Mouse (Mus musculus) kidney, postnatal 0 days (tissue): ENCODE measurements around the gene Ctrb1. TPM values are rescaled to one million over a fixed set of nuclear protein-coding genes. Genes with fewer than 3 reads are reported as not detected.

Experiments
- ATAC-seq: fragments of 200-750 bp; cut with Nextera tagmentation; replicated peaks from 2 replicates; pipeline ENCODE4 v1.8.0; 2017; ENCODE audit warnings: low read depth, moderate number of reproducible peaks, moderate TSS enrichment, moderate library complexity; ENCODE audit not compliant: low FRiP score
- DNase-seq: peaks from one replicate; pipeline ENCODE4 v3.0.0-alpha.2; 2016; ENCODE audit warnings: low spot score
- H3K27ac ChIP-seq: fragments of 300-500 bp; sonication (generic); 2 replicates; pipeline ENCODE4 v1.5.1; 2014; ENCODE audit warnings: mild to moderate bottlenecking
- H3K27me3 ChIP-seq: fragments of 300-500 bp; sonication (generic); 2 replicates; pipeline ENCODE4 v1.6.1; 2014; ENCODE audit warnings: low read length, mixed read lengths; ENCODE audit not compliant: insufficient read depth
- H3K36me3 ChIP-seq: fragments of 300-500 bp; sonication (generic); 2 replicates; pipeline ENCODE4 v1.6.1; 2014; ENCODE audit warnings: low read length, mixed read lengths; ENCODE audit not compliant: insufficient read depth
- H3K4me1 ChIP-seq: fragments of 300-500 bp; sonication (generic); replicated peaks from 2 replicates; pipeline ENCODE4 v1.6.1; 2014; ENCODE audit warnings: antibody characterized with exemption, low read length, mixed read lengths; ENCODE audit not compliant: insufficient read depth
- H3K4me2 ChIP-seq: fragments of 300-500 bp; sonication (generic); 2 replicates; pipeline ENCODE4 v1.6.1; 2014; ENCODE audit warnings: mild to moderate bottlenecking, low read length, moderate library complexity, mixed read lengths
- H3K4me3 ChIP-seq: fragments of 300-500 bp; sonication (generic); replicated peaks from 2 replicates; pipeline ENCODE4 v1.5.1; 2014; ENCODE audit warnings: low read depth, low read length
- H3K9ac ChIP-seq: fragments of 300-500 bp; sonication (generic); 2 replicates; pipeline ENCODE4 v1.6.1; 2014; ENCODE audit warnings: low read depth, low read length
- H3K9me3 ChIP-seq: fragments of 300-500 bp; sonication (generic); replicated peaks from 2 replicates; pipeline ENCODE4 v1.6.1; 2016; ENCODE audit warnings: low read length, inconsistent platforms, mixed read lengths
- CTCF ChIP-seq: IDR thresholded peaks from 2 replicates; pipeline ENCODE4 v1.5.1; 2016; ENCODE audit warnings: antibody characterized with exemption, low read depth, mild to moderate bottlenecking, moderate library complexity
- WGBS: fragments of 180-500 bp; shearing (Covaris S2); extraction: QIAGEN DNeasy Blood & Tissue Kit; methylation state at CpG from one replicate; pipeline ENCODE4 v1.1.7; 2014; 5-methylcytosine and 5-hydroxymethylcytosine counted together
- polyA plus RNA-seq: library from polyadenylated mRNA; unstranded; fragments of >200 nt; fragmentation: Nextera tagmentation; extraction: Ambion mirVana; gene quantifications from 2 replicates; pipeline ENCODE4 v1.2.1, GENCODE M21; 2015

The Ctrb1 gene
- polyA plus RNA-seq: not detected in 2 replicates

GRCm38 (mm10) chr8:111690960-111691445, at the start of gene Ctrb1:
Gene Ctrb1, minus strand, starts transcription at chr8:111691010.
- Histone ChIP-seq H3K4me2 (no peak within 1 kb of the TSS), H3K4me3 (no peak within 1 kb of the TSS), H3K4me1 (no peaks in the 10 kb centered on the region), H3K9ac (no peak within 1 kb of the TSS), H3K27ac (no peak within 1 kb of the TSS), H3K27me3 (no peaks in the 10 kb centered on the region), H3K9me3 (no peaks in the 10 kb centered on the region), H3K36me3 (no peaks in the 10 kb centered on the region)
- ATAC-seq (no peak), DNase-seq (no peak)
- no peak for TF ChIP-seq CTCF
- WGBS: 92% methylated on average over 2 of the region's 2 CpGs

- Histone ChIP-seq H3K27me3 (no peaks in the 10 kb centered on the region), H3K27ac (peak overlapping the region; percentile 91), H3K9me3 (no peaks in the 10 kb centered on the region), H3K4me1 (peaks cover 75% of the 10 kb centered on the region), H3K36me3 (no peaks in the 10 kb centered on the region), H3K9ac (0 out of 2 replicates have a peak overlapping the region, but pooled peaks have one; percentile 38), H3K4me3 (no peak overlapping the region), H3K4me2 (peak overlapping the region; percentile 13; the same call in 1 of the 2 replicates)
- DNase-seq (no peak), ATAC-seq (no peak)
- no peak for TF ChIP-seq CTCF
- 53% methylated on average over 7 of the region's 7 CpGs for WGBS
These were observed 49.5 kb upstream of the Ctrb1 start for GRCm38 (mm10) chr8:111740301-111740711.

GRCm38 (mm10) chr8:111739604-111740003, 48.8 kb upstream of the Ctrb1 start:
- Histone ChIP-seq H3K27ac (peak overlapping the region; percentile 91), H3K36me3 (no peaks in the 10 kb centered on the region), H3K4me3 (no peak overlapping the region), H3K9ac (no peak overlapping the region), H3K4me2 (peak overlapping the region; percentile 13; the same call in 1 of the 2 replicates), H3K9me3 (no peaks in the 10 kb centered on the region), H3K4me1 (peaks cover 75% of the 10 kb centered on the region), H3K27me3 (no peaks in the 10 kb centered on the region)
- ATAC-seq (0 out of 2 replicates have a peak, but pooled peaks have one; percentile 10), DNase-seq (no peak)
- peak; percentile 59 for TF ChIP-seq CTCF
- WGBS: 49% methylated on average over 7 of the region's 7 CpGs

- Histone ChIP-seq H3K36me3 (no peaks in the 10 kb centered on the region), H3K4me2 (no peak overlapping the region), H3K9me3 (no peaks in the 10 kb centered on the region), H3K27me3 (no peaks in the 10 kb centered on the region), H3K4me1 (peaks cover 75% of the 10 kb centered on the region), H3K9ac (0 out of 2 replicates have a peak overlapping the region, but pooled peaks have one; percentile 0), H3K27ac (peak overlapping the region; percentile 27; the same call in 1 of the 2 replicates), H3K4me3 (no peak overlapping the region)
- no peak for ATAC-seq
- DNase-seq: no peak
- WGBS: 61% methylated on average over 6 of the region's 6 CpGs
- TF ChIP-seq CTCF: no peak
These were observed 48.1 kb upstream of the Ctrb1 start for GRCm38 (mm10) chr8:111738867-111739266.

GRCm38 (mm10) chr8:111736321-111736720, 45.5 kb upstream of the Ctrb1 start:
- TF ChIP-seq CTCF: no peak
- ATAC-seq (no peak), DNase-seq (no peak)
- WGBS: 30% methylated on average over 7 of the region's 7 CpGs
- Histone ChIP-seq H3K27ac (peak overlapping the region; percentile 93), H3K36me3 (no peaks in the 10 kb centered on the region), H3K9ac (no peak overlapping the region), H3K9me3 (no peaks in the 10 kb centered on the region), H3K4me3 (no peak overlapping the region), H3K4me1 (peaks cover 77% of the 10 kb centered on the region), H3K27me3 (no peaks in the 10 kb centered on the region), H3K4me2 (no peak overlapping the region)

- Histone ChIP-seq H3K27ac (peak overlapping the region; percentile 93), H3K9ac (no peak overlapping the region), H3K9me3 (no peaks in the 10 kb centered on the region), H3K4me2 (peak overlapping the region; percentile 88), H3K36me3 (no peaks in the 10 kb centered on the region), H3K4me3 (no peak overlapping the region), H3K27me3 (no peaks in the 10 kb centered on the region), H3K4me1 (peaks cover 76% of the 10 kb centered on the region)
- DNase-seq (no peak), ATAC-seq (no peak)
- WGBS: 63% methylated on average over 4 of the region's 4 CpGs
- TF ChIP-seq CTCF: no peak
These were observed 45.0 kb upstream of the Ctrb1 start for GRCm38 (mm10) chr8:111735791-111736190.
